Mouse (Mus musculus): ENCODE measurements around the gene Osbpl3. TPM values are rescaled to one million over a fixed set of nuclear protein-coding genes. Genes with fewer than 3 reads are reported as not detected.

The Osbpl3 gene
- total RNA-seq, 2 experiments from 2014 or later = 17.3 to 19.6 TPM

GRCm38 (mm10) chr6:50412174-50412573, 43.8 kb downstream of the Osbpl3 start:
- DNase-seq (ENCODE audit: low spot score in 2 of 2) = peak; percentile 50 to 64

- DNase-seq (ENCODE audit: low spot score in 2 of 2) = no peak
These were observed 51.3 kb downstream of the Osbpl3 start for GRCm38 (mm10) chr6:50404698-50405097.

GRCm38 (mm10) chr6:50403524-50403923, 52.5 kb downstream of the Osbpl3 start:
- DNase-seq (ENCODE audit: low spot score in 2 of 2) = no peak

GRCm38 (mm10) chr6:50402872-50403271, 53.1 kb downstream of the Osbpl3 start:
- DNase-seq (ENCODE audit: low spot score in 2 of 2) = no peak

- no peak for DNase-seq (ENCODE audit: low spot score in 2 of 2)
These were observed 55.8 kb downstream of the Osbpl3 start for GRCm38 (mm10) chr6:50400234-50400633.

- no peak for DNase-seq (ENCODE audit: low spot score in 2 of 2)
These were observed 56.4 kb downstream of the Osbpl3 start for GRCm38 (mm10) chr6:50399427-50400195.

- no peak for DNase-seq (ENCODE audit: low spot score in 2 of 2)
These were observed 57.7 kb downstream of the Osbpl3 start for GRCm38 (mm10) chr6:50398324-50398723.

GRCm38 (mm10) chr6:50397116-50397515, 58.9 kb downstream of the Osbpl3 start:
- no peak for DNase-seq (ENCODE audit: low spot score in 2 of 2)

GRCm38 (mm10) chr6:50395641-50396312, 60.2 kb downstream of the Osbpl3 start:
- no peak for DNase-seq (ENCODE audit: low spot score in 2 of 2)

GRCm38 (mm10) chr6:50394432-50394831, 61.6 kb downstream of the Osbpl3 start:
- no peak for DNase-seq (ENCODE audit: low spot score in 2 of 2)

- no peak for DNase-seq (ENCODE audit: low spot score in 2 of 2)
These were observed 62.0 kb downstream of the Osbpl3 start for GRCm38 (mm10) chr6:50393960-50394359.

GRCm38 (mm10) chr6:50391951-50392350, 64.0 kb downstream of the Osbpl3 start:
- no peak for DNase-seq (ENCODE audit: low spot score in 2 of 2)

- no peak for DNase-seq (ENCODE audit: low spot score in 2 of 2)
These were observed 65.7 kb downstream of the Osbpl3 start for GRCm38 (mm10) chr6:50390313-50390712.

GRCm38 (mm10) chr6:50387629-50388028, 68.4 kb downstream of the Osbpl3 start:
- no peak for DNase-seq (ENCODE audit: low spot score in 2 of 2)

- no peak for DNase-seq (ENCODE audit: low spot score in 2 of 2)
These were observed 69.5 kb downstream of the Osbpl3 start for GRCm38 (mm10) chr6:50386497-50386896.

- DNase-seq (ENCODE audit: low spot score in 2 of 2) = no peak
These were observed 70.5 kb downstream of the Osbpl3 start for GRCm38 (mm10) chr6:50385451-50386013.

GRCm38 (mm10) chr6:50382711-50383110, 73.3 kb downstream of the Osbpl3 start:
- no peak for DNase-seq (ENCODE audit: low spot score in 2 of 2)

- no peak for DNase-seq (ENCODE audit: low spot score in 2 of 2)
These were observed 73.8 kb downstream of the Osbpl3 start for GRCm38 (mm10) chr6:50382196-50382595.

GRCm38 (mm10) chr6:50381504-50382091, 74.4 kb downstream of the Osbpl3 start:
- DNase-seq (ENCODE audit: low spot score in 2 of 2) = no peak

- no peak for DNase-seq (ENCODE audit: low spot score in 2 of 2)
These were observed 76.3 kb downstream of the Osbpl3 start for GRCm38 (mm10) chr6:50379740-50380139.

- no peak for DNase-seq (ENCODE audit: low spot score in 2 of 2)
These were observed 76.9 kb downstream of the Osbpl3 start for GRCm38 (mm10) chr6:50379136-50379535.
